Mouse (Mus musculus): ENCODE results near the gene Gpd1. TPM values are rescaled to one million over a fixed set of nuclear protein-coding genes. Genes with fewer than 3 reads are reported as not detected.
"Not testable (repeated sequence)": the region's sequence is repeated elsewhere in the genome, so short reads cannot be mapped to it uniquely, and the experiment has no call there.

Gene Gpd1
- polyA plus RNA-seq, 1 experiment: 0.15 TPM

DNA sequence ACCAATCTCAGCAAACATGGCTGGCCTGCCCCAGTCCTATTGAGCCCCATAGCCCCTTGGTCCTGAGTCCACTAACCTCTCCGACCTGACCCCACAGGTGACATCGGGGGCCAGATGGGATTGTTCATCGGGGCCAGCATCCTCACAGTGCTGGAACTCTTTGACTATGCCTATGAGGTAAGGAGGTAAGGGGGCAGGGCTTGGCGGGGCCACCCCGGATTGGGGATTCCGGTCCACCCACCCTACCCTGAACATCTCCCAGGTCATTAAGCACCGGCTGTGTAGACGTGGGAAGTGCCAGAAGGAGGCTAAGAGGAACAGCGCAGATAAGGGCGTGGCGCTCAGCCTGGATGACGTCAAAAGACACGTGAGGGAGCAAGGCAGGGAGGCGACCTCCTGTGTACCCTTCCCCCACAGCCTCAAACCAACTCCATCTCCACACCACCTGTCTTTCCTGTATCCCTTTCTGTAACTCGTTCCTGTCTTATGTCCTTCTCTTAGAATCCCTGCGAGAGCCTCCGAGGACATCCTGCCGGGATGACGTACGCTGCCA is 18.7 kb upstream of the Gpd1 start:
- TF ChIP-seq GATA1 (IDR thresholded peaks at IDR 0.05; ENCODE audit: low read length): no peak
- no peak for TF ChIP-seq TAL1 (IDR thresholded peaks at IDR 0.05; ENCODE audit: low read length)
- no peaks in the 10 kb centered on the region for H3K9me3 ChIP-seq (ENCODE audit: control insufficient read depth, low read length)
- peaks cover 31% of the 10 kb centered on the region for H3K4me1 ChIP-seq (ENCODE audit: control insufficient read depth)
- no peak overlapping the region for H3K4me3 ChIP-seq (replicated peaks)
- H3K36me3 ChIP-seq (ENCODE audit: control insufficient read depth): peaks cover 4% of the 10 kb centered on the region
- peaks cover 31% of the 10 kb centered on the region for H3K27me3 ChIP-seq (ENCODE audit: control insufficient read depth)

DNA sequence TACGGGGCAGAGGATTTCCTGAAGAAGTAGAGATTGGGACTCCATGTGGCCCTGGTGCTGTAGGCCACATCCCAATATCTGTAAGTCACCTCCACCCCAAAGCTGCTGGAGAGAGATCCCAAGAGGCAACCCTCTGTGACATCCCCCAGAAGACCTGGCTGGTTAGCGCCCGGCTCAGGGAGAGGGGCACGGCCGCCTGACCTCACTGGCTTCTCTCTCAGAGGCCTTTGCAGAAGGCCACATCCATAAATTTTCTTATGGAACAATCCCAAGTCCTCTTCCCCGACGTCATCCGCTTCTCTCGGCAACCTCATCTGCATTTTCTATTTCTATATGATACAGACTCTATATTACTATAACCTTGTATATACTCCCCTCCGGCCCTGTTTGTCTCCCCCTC is 17.6 kb upstream of the Gpd1 start:
- Histone ChIP-seq H3K36me3 (ENCODE audit: control insufficient read depth) (peaks cover 12% of the 10 kb centered on the region), H3K27me3 (ENCODE audit: control insufficient read depth) (peaks cover 31% of the 10 kb centered on the region), H3K4me1 (ENCODE audit: control insufficient read depth) (peaks cover 36% of the 10 kb centered on the region), H3K9me3 (ENCODE audit: control insufficient read depth, low read length) (no peaks in the 10 kb centered on the region), H3K4me3 (replicated peaks) (no peak overlapping the region)
- TF ChIP-seq TAL1 (IDR thresholded peaks at IDR 0.05; ENCODE audit: low read length): no peak

DNA sequence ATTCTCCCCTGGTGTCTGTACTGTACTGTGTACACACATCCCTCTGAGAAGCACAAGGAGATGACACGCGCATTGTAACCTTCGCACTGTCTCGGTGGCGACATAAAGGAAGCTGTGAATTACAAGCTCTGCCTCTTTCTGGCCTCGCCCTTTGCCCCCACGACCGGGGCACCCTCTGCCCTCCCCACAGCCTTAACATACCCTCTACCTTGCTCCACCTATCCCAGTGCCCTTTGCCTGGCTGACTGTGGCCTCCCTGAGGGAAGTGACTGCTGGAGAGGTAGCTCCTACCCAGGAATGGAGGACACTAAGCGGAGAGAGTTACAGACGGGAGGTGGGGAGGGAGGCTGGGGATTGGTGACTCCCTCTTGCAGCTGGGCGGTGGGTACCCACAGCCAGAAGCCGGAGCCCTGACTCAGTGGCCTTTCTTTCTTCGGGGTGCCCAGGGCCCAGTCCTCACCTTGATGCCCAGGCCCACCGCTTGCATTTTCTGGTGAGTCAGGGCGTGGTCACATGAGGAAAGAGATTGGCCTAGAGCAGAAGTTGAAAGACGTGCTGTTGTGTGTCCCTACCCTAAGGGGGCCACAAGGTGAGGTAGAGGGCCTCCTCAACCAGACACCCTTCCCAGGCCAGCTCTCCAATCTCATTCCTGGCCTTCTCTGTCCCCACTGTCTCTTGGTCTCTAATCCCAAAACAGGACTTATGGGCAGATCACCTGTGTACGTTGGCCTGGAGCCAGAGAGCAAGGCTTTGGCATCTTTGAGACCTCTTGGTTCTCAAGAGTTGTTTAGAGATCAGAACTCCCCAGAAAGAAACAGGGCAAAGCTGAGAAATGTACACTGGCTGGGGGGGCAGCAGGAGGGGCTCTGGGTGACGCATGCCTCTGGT is 16.9 kb upstream of the Gpd1 start:
- Histone ChIP-seq H3K36me3 (ENCODE audit: control insufficient read depth) (peaks cover 13% of the 10 kb centered on the region), H3K9me3 (ENCODE audit: control insufficient read depth, low read length) (no peaks in the 10 kb centered on the region), H3K4me3 (replicated peaks) (no peak overlapping the region), H3K4me1 (ENCODE audit: control insufficient read depth) (peaks cover 36% of the 10 kb centered on the region), H3K27me3 (ENCODE audit: control insufficient read depth) (peaks cover 27% of the 10 kb centered on the region)
- no peak for TF ChIP-seq TAL1 (IDR thresholded peaks at IDR 0.05; ENCODE audit: low read length)
- no peak for TF ChIP-seq GATA1 (IDR thresholded peaks at IDR 0.05; ENCODE audit: low read length)

DNA sequence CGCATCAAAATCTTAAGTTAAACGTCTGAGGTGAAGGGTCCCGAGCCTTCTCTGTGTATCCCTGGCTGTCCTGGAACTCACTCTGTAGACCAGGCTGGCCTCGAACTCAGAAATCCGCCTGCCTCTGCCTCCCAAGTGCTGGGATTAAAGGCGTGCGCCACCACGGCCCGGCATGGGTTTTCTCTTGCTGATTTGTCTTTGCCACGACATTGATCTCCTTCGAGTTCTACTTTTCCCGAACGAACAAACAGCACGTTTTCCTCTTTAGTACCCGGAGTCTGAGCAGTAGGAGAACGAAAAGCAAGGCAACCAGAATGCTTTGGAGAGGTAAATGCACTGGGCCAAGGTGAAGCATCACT is 15.7 kb upstream of the Gpd1 start:
- H3K36me3 ChIP-seq (ENCODE audit: control insufficient read depth): peaks cover 21% of the 10 kb centered on the region
- peaks cover 19% of the 10 kb centered on the region for H3K27me3 ChIP-seq (ENCODE audit: control insufficient read depth)
- H3K4me3 ChIP-seq (replicated peaks): peak overlapping the region; percentile 84
- peaks cover 36% of the 10 kb centered on the region for H3K4me1 ChIP-seq (ENCODE audit: control insufficient read depth)
- H3K9me3 ChIP-seq (ENCODE audit: control insufficient read depth, low read length): not testable (repeated sequence)

DNA sequence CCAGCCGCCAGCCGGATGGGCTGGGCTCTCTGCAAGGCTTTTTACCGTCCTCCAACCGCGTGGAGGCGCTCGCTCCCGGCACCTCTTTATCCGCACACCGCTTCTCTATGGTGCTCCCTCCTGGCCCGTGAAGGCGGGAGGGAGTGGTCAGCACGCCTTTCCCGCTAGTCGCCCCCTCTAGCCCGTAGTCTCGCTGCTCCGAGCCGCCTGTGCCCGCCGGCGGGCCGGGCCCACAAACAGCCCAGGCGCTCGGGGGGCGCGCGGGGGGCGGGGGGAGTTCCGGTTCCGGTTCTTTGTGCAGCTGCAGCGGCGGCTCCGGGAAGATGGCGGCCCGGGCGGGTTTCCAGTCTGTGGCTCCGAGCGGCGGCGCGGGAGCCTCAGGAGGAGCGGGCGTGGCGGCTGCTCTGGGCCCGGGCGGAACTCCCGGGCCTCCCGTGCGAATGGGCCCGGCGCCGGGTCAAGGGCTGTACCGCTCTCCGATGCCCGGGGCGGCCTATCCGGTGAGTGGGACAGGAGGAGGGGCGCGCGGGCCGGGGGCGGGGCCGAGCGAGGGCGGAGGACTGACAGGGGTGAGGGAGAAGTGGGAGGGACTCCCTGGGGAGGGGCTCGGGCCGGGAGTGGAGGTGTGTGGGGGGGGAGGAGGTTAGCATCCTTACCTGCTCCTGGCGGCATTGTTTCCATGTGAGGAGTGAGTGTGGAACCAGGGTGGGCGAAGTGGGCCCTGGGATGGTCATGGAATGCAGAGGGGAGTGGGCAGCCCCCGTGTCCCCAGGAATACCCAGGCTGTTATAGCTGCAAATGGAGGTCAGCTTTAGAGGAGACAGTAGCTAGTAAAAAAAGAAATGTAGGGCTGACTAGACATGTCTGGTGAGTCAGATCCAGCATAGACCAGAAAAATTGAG is 15.1 kb upstream of the Gpd1 start, which contains the start of gene Smarcd1:
Smarcd1 (plus strand) TSS at position 131 of the 902 bp plus-strand sequence.
- peaks cover 36% of the 10 kb centered on the region for H3K4me1 ChIP-seq (ENCODE audit: control insufficient read depth)
- no peak for TF ChIP-seq GATA1 (IDR thresholded peaks at IDR 0.05; ENCODE audit: low read length)
- TF ChIP-seq TAL1 (IDR thresholded peaks at IDR 0.05; ENCODE audit: low read length): no peak
- peaks cover 13% of the 10 kb centered on the region for H3K27me3 ChIP-seq (ENCODE audit: control insufficient read depth)
- peak within 1 kb of the TSS; percentile 84 for H3K4me3 ChIP-seq (replicated peaks)
- peaks cover 25% of the 10 kb centered on the region for H3K36me3 ChIP-seq (ENCODE audit: control insufficient read depth)
- H3K9me3 ChIP-seq (ENCODE audit: control insufficient read depth, low read length): no peaks in the 10 kb centered on the region

GRCm38 (mm10) chr15:99703104-99703503 is 14.2 kb upstream of the Gpd1 start:
- peaks cover 36% of the 10 kb centered on the region for H3K4me1 ChIP-seq (ENCODE audit: control insufficient read depth)
- no peak for TF ChIP-seq GATA1 (IDR thresholded peaks at IDR 0.05; ENCODE audit: low read length)
- TF ChIP-seq TAL1 (IDR thresholded peaks at IDR 0.05; ENCODE audit: low read length): no peak
- H3K27me3 ChIP-seq (ENCODE audit: control insufficient read depth): peaks cover 4% of the 10 kb centered on the region
- no peaks in the 10 kb centered on the region for H3K9me3 ChIP-seq (ENCODE audit: control insufficient read depth, low read length)
- peak overlapping the region; percentile 84 for H3K4me3 ChIP-seq (replicated peaks)
- H3K36me3 ChIP-seq (ENCODE audit: control insufficient read depth): peaks cover 33% of the 10 kb centered on the region

- Histone ChIP-seq H3K27me3 (ENCODE audit: control insufficient read depth) (peaks cover under 1% of the 10 kb centered on the region), H3K36me3 (ENCODE audit: control insufficient read depth) (peaks cover 39% of the 10 kb centered on the region), H3K9me3 (ENCODE audit: control insufficient read depth, low read length) (no peaks in the 10 kb centered on the region), H3K4me1 (ENCODE audit: control insufficient read depth) (peaks cover 34% of the 10 kb centered on the region), H3K4me3 (replicated peaks) (no peak overlapping the region)
- TF ChIP-seq GATA1 (IDR thresholded peaks at IDR 0.05; ENCODE audit: low read length): no peak
- no peak for TF ChIP-seq TAL1 (IDR thresholded peaks at IDR 0.05; ENCODE audit: low read length)
These were observed 13.7 kb upstream of the Gpd1 start for GRCm38 (mm10) chr15:99703676-99704040.

DNA sequence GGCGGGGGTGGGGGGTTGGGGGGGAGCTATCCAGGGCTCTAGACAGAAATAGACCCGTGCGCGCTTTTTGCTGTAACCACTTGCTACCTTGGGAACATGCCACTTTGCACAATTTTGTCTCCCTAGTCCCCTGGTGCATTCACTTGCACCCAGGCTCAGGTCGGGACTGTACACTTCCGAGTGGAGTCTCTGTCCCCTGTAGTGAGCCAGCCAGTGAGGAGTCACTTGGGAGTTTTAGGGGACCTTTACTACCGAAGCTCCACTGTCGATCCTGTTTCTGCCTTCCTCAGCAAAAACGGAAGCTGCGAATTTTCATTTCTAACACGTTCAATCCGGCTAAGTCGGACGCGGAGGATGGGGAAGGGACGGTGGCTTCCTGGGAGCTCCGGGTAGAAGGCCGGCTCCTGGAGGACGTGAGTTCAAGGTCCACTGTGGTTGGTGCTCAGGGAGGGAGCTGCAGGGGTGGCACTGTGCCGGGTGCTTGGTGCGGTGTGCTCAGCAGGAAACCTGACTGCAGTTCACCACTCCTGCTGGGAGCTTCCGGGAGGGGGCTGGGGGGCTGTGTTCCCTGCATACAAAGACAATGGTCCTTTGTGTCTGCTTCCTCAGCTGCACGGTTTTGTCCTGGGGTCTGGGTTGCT is 13.2 kb upstream of the Gpd1 start:
- H3K4me3 ChIP-seq (replicated peaks): no peak overlapping the region
- no peak for TF ChIP-seq TAL1 (IDR thresholded peaks at IDR 0.05; ENCODE audit: low read length)
- no peak for TF ChIP-seq GATA1 (IDR thresholded peaks at IDR 0.05; ENCODE audit: low read length)
- peaks cover 31% of the 10 kb centered on the region for H3K4me1 ChIP-seq (ENCODE audit: control insufficient read depth)
- H3K36me3 ChIP-seq (ENCODE audit: control insufficient read depth): peaks cover 44% of the 10 kb centered on the region
- H3K9me3 ChIP-seq (ENCODE audit: control insufficient read depth, low read length): no peaks in the 10 kb centered on the region
- no peaks in the 10 kb centered on the region for H3K27me3 ChIP-seq (ENCODE audit: control insufficient read depth)

All from erythroblast, embryonic 14.5 days (primary cell).